Mouse (Mus musculus): ENCODE measurements around the gene Ifnb1. TPM values are rescaled to one million over a fixed set of nuclear protein-coding genes. Genes with fewer than 3 reads are reported as not detected.
"Not testable (repeated sequence)": the region's sequence is repeated elsewhere in the genome, so short reads cannot be mapped to it uniquely, and the experiment has no call there.

Gene Ifnb1
- total RNA-seq (2014; fragmentation: Nextera tagmentation), result not detected in 2 replicates
- total RNA-seq (2017), result not detected in 2 replicates
- not detected in 2 replicates for polyA plus RNA-seq (2012)

GRCm38 (mm10) chr4:88522674-88523073 lies at the start of gene Ifnb1:
Gene Ifnb1, minus strand, starts transcription at chr4:88522774.
- H3K4me3 ChIP-seq (ENCODE audit: low read depth, low read length), result no peak within 1 kb of the TSS
- DNase-seq (ENCODE audit: low spot score) (no peak), ATAC-seq (ENCODE audit: extremely low read depth, insufficient number of reproducible peaks, low FRiP score, poor library complexity, severe bottlenecking) (no peak)
- H3K9me3 ChIP-seq (replicated peaks), result no peaks in the 10 kb centered on the region
- TF ChIP-seq GATA2 (IDR thresholded peaks at IDR 0.05; ENCODE audit: borderline replicate concordance, low read depth, low read length), result no peak
- no peak for TF ChIP-seq POLR2AphosphoS5 (IDR thresholded peaks at IDR 0.05; ENCODE audit: insufficient replicate concordance, low read depth, low read length)
- no peak for TF ChIP-seq GATA1 (IDR thresholded peaks at IDR 0.05; ENCODE audit: borderline replicate concordance, low read length)
- TF ChIP-seq TAL1 (conservative IDR thresholded peaks at IDR 0.05; ENCODE audit: low read depth, low read length), result no peak
- TF ChIP-seq CTCF (IDR thresholded peaks at IDR 0.05; ENCODE audit: low read depth, low read length), result no peak
- no peaks in the 10 kb centered on the region for H3K36me3 ChIP-seq (replicated peaks)
- H3K27me3 ChIP-seq (ENCODE audit: insufficient read depth, low read length), result peaks cover 6% of the 10 kb centered on the region; the same call in 1 of the 2 replicates
- H3K4me1 ChIP-seq (ENCODE audit: insufficient read depth, low read depth, low read length), result no peaks in the 10 kb centered on the region

GRCm38 (mm10) chr4:88571698-88572097 lies 49.1 kb upstream of the Ifnb1 start, which contains the start of gene Ifna14:
Gene Ifna14, minus strand, starts transcription at chr4:88571798.
- TF ChIP-seq CTCF (IDR thresholded peaks at IDR 0.05; ENCODE audit: low read depth, low read length) (no peak), GATA1 (IDR thresholded peaks at IDR 0.05; ENCODE audit: borderline replicate concordance, low read length) (no peak), TAL1 (conservative IDR thresholded peaks at IDR 0.05; ENCODE audit: low read depth, low read length) (no peak), GATA2 (IDR thresholded peaks at IDR 0.05; ENCODE audit: borderline replicate concordance, low read depth, low read length) (no peak), POLR2AphosphoS5 (IDR thresholded peaks at IDR 0.05; ENCODE audit: insufficient replicate concordance, low read depth, low read length) (no peak)
- Histone ChIP-seq H3K4me3 (ENCODE audit: low read depth, low read length) (no peak within 1 kb of the TSS), H3K4me1 (ENCODE audit: insufficient read depth, low read depth, low read length) (no peaks in the 10 kb centered on the region), H3K27me3 (ENCODE audit: insufficient read depth, low read length) (peaks cover 8% of the 10 kb centered on the region; the same call in 1 of the 2 replicates), H3K36me3 (replicated peaks) (no peaks in the 10 kb centered on the region), H3K9me3 (replicated peaks) (no peaks in the 10 kb centered on the region)
- no peak for DNase-seq (ENCODE audit: low spot score)
- ATAC-seq (ENCODE audit: extremely low read depth, insufficient number of reproducible peaks, low FRiP score, poor library complexity, severe bottlenecking), result no peak

GRCm38 (mm10) chr4:88561791-88562190 lies 39.2 kb upstream of the Ifnb1 start:
- TF ChIP-seq TAL1 (conservative IDR thresholded peaks at IDR 0.05; ENCODE audit: low read depth, low read length) (no peak), CTCF (IDR thresholded peaks at IDR 0.05; ENCODE audit: low read depth, low read length) (no peak), POLR2AphosphoS5 (IDR thresholded peaks at IDR 0.05; ENCODE audit: insufficient replicate concordance, low read depth, low read length) (no peak)
- H3K9me3 ChIP-seq (replicated peaks), result no peaks in the 10 kb centered on the region
- no peak for ATAC-seq (ENCODE audit: extremely low read depth, insufficient number of reproducible peaks, low FRiP score, poor library complexity, severe bottlenecking)

GRCm38 (mm10) chr4:88558145-88558544 lies 35.6 kb upstream of the Ifnb1 start, which contains the start of gene Ifna15:
Gene Ifna15, minus strand, starts transcription at chr4:88558245.
- not testable (repeated sequence) for H3K9me3 ChIP-seq (replicated peaks); H3K36me3 ChIP-seq (replicated peaks); H3K4me3 ChIP-seq (ENCODE audit: low read depth, low read length); H3K4me1 ChIP-seq (ENCODE audit: insufficient read depth, low read depth, low read length); H3K27me3 ChIP-seq (ENCODE audit: insufficient read depth, low read length); ATAC-seq (ENCODE audit: extremely low read depth, insufficient number of reproducible peaks, low FRiP score, poor library complexity, severe bottlenecking); DNase-seq (ENCODE audit: low spot score)

More at GRCm38 (mm10) chr4:88561791-88562190, 39.2 kb upstream of the Ifnb1 start:
- DNase-seq (ENCODE audit: low spot score), result no peak
- no peak overlapping the region for H3K4me3 ChIP-seq (ENCODE audit: low read depth, low read length)
- H3K36me3 ChIP-seq (replicated peaks), result no peaks in the 10 kb centered on the region
- H3K27me3 ChIP-seq (ENCODE audit: insufficient read depth, low read length), result peaks cover 6% of the 10 kb centered on the region; the same call in 1 of the 2 replicates
- H3K4me1 ChIP-seq (ENCODE audit: insufficient read depth, low read depth, low read length), result no peaks in the 10 kb centered on the region

- Histone ChIP-seq H3K4me1 (ENCODE audit: insufficient read depth, low read depth, low read length) (peaks cover 6% of the 10 kb centered on the region; the same call in 1 of the 2 replicates), H3K4me3 (ENCODE audit: low read depth, low read length) (peak overlapping the region; percentile 47; the same call in 1 of the 2 replicates), H3K9me3 (replicated peaks) (no peaks in the 10 kb centered on the region), H3K36me3 (replicated peaks) (no peaks in the 10 kb centered on the region), H3K27me3 (ENCODE audit: insufficient read depth, low read length) (no peaks in the 10 kb centered on the region; the same call in 1 of the 2 replicates)
- TF ChIP-seq CTCF (IDR thresholded peaks at IDR 0.05; ENCODE audit: low read depth, low read length) (peak; percentile 40; the same call in 1 of the 2 replicates), GATA1 (IDR thresholded peaks at IDR 0.05; ENCODE audit: borderline replicate concordance, low read length) (no peak), TAL1 (conservative IDR thresholded peaks at IDR 0.05; ENCODE audit: low read depth, low read length) (no peak)
- ATAC-seq (ENCODE audit: extremely low read depth, insufficient number of reproducible peaks, low FRiP score, poor library complexity, severe bottlenecking), result peak; percentile 87
- DNase-seq (ENCODE audit: low spot score), result peak; percentile 22
Observed at GRCm38 (mm10) chr4:88550161-88550945, 27.8 kb upstream of the Ifnb1 start.

GRCm38 (mm10) chr4:88547986-88548385 lies 25.4 kb upstream of the Ifnb1 start:
- DNase-seq (ENCODE audit: low spot score) (no peak), ATAC-seq (ENCODE audit: extremely low read depth, insufficient number of reproducible peaks, low FRiP score, poor library complexity, severe bottlenecking) (no peak)
- Histone ChIP-seq H3K27me3 (ENCODE audit: insufficient read depth, low read length) (no peaks in the 10 kb centered on the region), H3K4me1 (ENCODE audit: insufficient read depth, low read depth, low read length) (peaks cover 6% of the 10 kb centered on the region; the same call in 1 of the 2 replicates), H3K4me3 (ENCODE audit: low read depth, low read length) (no peak overlapping the region), H3K9me3 (replicated peaks) (no peaks in the 10 kb centered on the region), H3K36me3 (replicated peaks) (no peaks in the 10 kb centered on the region)
- no peak for TF ChIP-seq GATA2 (IDR thresholded peaks at IDR 0.05; ENCODE audit: borderline replicate concordance, low read depth, low read length)
- TF ChIP-seq GATA1 (IDR thresholded peaks at IDR 0.05; ENCODE audit: borderline replicate concordance, low read length), result no peak
